Mouse (Mus musculus) left cerebral cortex, postnatal 36 days (tissue): ENCODE measurements around the gene Ikzf5. TPM values are rescaled to one million over a fixed set of nuclear protein-coding genes. Genes with fewer than 3 reads are reported as not detected.
A peak's percentile ranks its signal among the peaks of the same experiment; 100 is the strongest.
"Not testable (repeated sequence)": the region's sequence is repeated elsewhere in the genome, so short reads cannot be mapped to it uniquely, and the experiment has no call there.

Experiments
- DNase-seq, 2 experiments: peaks; one replicate each; pipeline ENCODE4 v3.0.0; 2021 to 2022; ENCODE audit warnings: low spot score in 2 of 2, mixed read lengths in 1 of 2
- intact Hi-C: fragments of 180-260 bp; cut with DNase I; formaldehyde crosslinking; loops from one replicate; pipeline ENCODE4 v1.15.1; 2025
- total RNA-seq, 2 experiments: library from RNA; stranded (reverse); gene quantifications; 2 replicates each; pipeline ENCODE4 v1.2.3; 2021

Ikzf5 gene
- 10 to 100 TPM; 42.5 to 51.8 TPM for total RNA-seq

DNA sequence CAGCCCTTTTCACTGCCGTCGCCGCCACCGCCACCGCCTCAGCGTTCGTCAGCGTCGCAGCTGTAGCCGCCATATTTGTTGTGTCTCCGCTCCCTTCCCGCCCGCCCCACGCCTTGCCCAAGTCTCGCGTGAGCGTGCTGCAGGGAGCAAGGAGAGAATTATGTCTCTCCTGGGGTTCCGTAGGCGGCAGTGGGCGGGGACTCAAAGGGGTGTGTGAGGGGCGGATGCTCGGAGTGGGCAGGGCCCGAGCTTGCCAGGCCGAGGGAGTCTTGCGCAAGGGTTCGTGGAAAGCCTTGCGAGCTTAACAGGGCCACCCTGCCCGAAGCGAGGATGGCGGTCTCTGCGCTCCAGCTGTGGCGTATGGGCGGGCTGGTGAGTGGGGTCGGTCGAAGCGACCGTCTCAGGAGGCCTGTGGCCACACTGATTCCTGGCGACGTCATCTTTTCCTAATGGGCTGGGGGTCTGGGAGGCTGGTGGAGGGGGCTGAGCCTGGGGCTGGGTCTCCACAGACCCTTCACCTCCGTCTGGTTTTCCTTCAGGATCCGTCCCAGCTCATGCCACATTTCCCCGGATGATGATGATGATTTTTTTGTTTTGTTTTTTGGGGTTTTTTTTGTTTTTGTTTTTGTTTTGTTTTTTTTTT, at the start of gene Ikzf5, which contains the start of gene Acadsb:
Gene Ikzf5 (minus strand): TSS at position 106 of the 643 bp plus-strand sequence.
Gene Acadsb (plus strand): TSS at position 186 of the 643 bp plus-strand sequence.
- intact Hi-C loops = loop anchor here (2.0 to 10.0 kb wide), 2 partner anchors 48 to 134 kb away; partner anchors contain the start of genes 2310057M21Rik, Hmx2 and Hmx3
- DNase-seq = peak; percentile 99

DNA sequence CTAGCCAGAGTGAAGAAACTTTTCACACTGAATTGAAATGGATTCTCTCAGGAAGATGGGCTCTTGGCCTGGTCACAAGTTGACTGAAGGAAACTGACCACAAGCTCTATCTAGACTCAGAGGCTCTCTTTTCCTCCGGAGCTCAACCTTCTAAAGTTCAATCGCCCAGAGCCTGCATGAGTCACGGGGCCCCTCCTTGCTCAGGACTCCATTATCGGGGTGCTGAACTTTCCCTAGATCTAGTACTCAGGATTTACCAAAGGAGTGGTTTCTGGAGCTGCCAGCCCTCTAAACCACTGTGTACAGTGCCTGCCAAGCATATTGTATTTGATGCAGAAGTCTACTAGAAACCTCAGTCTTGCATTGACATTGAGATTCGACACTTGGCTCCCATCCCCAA, 46.4 kb upstream of the Ikzf5 start:
- intact Hi-C loops = no loop called here
- no peak for DNase-seq

DNA sequence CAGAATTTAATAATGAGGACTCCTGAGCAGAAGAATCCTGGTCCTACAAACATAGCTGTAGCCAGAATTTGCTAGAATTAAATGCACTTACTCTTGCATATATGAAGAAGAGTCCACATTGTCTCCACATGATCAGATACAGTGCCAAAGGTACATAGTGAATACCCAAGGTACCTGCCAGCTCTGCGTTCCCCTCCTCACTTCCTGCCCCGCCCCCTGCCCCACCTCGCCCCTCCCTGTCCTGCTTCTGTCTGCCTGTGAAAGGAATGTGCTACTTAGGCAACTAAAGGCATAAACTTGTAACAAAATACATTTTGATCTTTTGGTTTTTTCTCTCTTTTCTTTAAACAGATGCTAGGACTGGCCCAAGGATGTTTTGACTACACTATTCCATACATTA, 26.7 kb upstream of the Ikzf5 start:
- intact Hi-C loops = loop anchor here (10.0 kb wide), 1 partner anchor 128 kb away; the partner anchor contains the start of gene Bub3
- no peak for DNase-seq

DNA sequence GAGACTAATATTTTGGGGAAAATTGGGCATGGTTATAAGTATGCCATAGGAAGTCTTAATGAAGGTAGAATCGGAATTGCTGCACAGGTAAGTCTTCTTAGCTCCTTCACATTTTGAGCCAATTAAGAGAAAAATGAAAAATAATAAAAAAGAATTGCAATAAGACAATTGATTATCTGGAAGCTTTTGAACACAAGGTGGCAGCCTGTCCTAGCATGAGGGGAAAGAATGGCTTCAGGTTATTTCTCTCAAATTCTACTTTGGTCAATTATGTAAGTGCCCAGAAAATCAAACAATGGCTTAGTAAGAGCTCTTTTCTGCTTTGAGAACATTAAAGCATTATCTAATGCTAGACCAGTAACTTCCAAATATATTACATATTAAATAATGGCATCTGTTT, 24.0 kb upstream of the Ikzf5 start:
- DNase-seq = no peak
- intact Hi-C loops = loop anchor here (10.0 kb wide), 1 partner anchor 131 kb away; the partner anchor contains the start of gene Bub3

DNA sequence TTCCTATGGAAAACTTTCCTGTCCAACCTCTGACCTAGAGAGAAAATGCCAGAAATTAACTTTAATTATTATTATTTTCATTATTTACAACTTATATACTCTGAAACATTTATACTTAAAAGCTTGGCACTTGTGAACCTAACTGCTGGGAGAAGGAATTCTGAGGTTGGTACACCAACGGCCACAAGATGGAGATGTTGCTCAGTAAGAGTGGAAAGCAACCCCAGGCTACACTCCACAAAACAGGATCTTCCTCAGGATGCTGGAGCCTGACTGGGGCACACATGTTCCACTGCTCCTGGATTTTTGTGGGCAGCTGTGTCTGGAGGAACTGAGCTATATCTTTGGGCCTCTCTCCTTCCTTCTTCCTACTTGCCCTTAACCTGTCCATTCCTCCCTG, 21.9 kb upstream of the Ikzf5 start:
- DNase-seq = peak; percentile 25 to 27
- intact Hi-C loops = loop anchor here (1.0 to 10.0 kb wide), 2 partner anchors 133 to 450 kb away; partner anchors contain the start of gene Bub3

DNA sequence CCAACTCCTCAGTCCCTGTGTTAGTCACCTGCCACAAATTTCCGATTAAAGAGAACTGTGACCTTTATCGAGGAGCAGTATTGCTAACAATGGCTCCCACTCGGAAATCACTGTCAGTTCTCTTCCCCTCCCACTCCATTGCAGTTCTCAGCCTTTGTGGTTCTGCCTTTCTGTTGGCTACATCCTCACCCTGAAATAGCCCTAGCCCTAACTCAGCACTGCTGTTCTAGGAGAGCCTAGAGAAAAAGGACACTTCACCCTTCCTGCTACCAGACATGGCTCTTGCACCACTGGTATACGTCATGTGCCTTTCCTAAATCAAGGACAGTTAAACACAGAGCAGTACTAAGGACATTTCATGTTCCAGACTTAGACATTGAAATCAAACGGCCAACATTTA, 17.0 kb upstream of the Ikzf5 start:
- DNase-seq = no peak
- intact Hi-C loops = loop anchor here (10.0 kb wide), 1 partner anchor 787 kb away; no protein-coding TSS in a partner anchor

DNA sequence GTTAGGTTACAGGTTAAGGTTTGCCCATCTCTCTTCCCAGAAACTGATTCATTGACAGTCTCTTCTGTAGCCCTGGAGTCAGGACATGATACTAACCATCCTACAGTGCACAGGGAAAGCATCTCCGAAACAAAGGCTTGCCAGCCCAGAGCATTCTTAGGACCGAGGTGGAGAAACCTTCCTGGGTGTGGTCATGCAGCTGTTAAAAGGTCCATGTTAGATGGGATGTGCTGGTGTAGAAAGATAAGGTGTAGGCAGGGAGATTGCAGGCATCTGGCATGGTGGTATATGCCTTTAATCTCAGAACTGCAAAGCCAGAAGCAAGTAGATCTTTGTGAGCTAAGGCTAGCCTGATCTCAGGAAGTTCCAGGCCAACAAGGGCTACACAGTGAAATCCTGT, 14.6 kb upstream of the Ikzf5 start:
- no peak for DNase-seq
- intact Hi-C loops = loop anchor here (10.0 kb wide), 1 partner anchor 790 kb away; no protein-coding TSS in a partner anchor

DNA sequence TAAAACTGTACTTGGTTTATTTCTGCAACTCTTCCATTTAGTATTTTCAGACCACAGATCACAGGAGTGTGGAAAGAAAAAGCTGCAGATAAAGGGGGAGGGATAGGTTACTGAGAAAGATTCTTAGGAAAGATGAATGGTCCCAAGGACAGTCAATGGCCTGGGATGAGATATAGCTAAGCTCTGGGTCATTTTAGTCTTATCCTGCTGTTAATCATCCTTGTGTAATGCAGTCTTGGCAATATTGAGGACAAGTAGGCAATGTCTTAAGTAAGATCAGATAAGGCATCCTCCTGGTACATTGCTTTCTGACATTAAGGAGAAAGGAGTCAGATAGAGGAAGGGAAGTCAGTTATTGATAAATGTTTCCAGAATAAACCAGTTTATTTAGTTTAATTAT, 7.3 kb upstream of the Ikzf5 start:
- DNase-seq = no peak
- intact Hi-C loops = loop anchor here (10.0 kb wide), 1 partner anchor 127 kb away; the partner anchor contains the start of genes Hmx2 and Hmx3

DNA sequence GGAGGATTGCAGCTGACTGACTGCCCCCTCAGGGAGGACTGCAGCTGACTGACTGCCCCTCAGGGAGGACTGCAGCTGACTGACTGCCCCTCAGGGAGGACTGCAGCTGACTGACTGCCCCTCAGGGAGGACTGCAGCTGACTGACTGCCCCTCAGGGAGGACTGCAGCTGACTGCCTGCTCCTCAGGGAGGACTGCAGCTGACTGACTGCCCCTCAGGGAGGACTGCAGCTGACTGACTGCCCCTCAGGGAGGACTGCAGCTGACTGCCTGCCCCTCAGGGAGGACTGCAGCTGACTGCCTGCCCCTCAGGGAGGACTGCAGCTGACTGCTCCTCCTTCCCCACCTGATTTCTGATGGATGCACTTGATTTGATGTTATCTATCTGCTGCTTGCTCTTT, 6.4 kb upstream of the Ikzf5 start:
- not testable (repeated sequence) for DNase-seq
- intact Hi-C loops = loop anchor here (10.0 kb wide), 1 partner anchor 128 kb away; the partner anchor contains the start of genes Hmx2 and Hmx3

DNA sequence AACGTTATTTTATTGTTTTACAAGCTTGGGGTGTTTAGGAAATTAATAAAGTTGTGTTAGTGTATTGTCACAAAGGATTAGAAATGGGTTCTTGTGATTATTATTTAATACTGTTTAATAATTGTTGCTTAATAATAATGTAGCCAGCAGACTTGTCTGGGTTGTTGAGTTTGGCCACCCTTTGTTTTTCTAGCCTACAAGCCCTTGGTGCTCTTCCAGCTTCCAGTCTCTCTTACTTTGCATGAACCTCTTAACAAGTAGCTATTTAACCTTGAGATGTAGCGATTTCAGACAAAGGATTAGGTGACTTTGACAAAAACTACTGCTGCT, 1.6 kb upstream of the Ikzf5 start:
- intact Hi-C loops = loop anchor here (2.0 to 10.0 kb wide), 2 partner anchors 49 to 133 kb away; partner anchors contain the start of genes 2310057M21Rik, Hmx2 and Hmx3

DNA sequence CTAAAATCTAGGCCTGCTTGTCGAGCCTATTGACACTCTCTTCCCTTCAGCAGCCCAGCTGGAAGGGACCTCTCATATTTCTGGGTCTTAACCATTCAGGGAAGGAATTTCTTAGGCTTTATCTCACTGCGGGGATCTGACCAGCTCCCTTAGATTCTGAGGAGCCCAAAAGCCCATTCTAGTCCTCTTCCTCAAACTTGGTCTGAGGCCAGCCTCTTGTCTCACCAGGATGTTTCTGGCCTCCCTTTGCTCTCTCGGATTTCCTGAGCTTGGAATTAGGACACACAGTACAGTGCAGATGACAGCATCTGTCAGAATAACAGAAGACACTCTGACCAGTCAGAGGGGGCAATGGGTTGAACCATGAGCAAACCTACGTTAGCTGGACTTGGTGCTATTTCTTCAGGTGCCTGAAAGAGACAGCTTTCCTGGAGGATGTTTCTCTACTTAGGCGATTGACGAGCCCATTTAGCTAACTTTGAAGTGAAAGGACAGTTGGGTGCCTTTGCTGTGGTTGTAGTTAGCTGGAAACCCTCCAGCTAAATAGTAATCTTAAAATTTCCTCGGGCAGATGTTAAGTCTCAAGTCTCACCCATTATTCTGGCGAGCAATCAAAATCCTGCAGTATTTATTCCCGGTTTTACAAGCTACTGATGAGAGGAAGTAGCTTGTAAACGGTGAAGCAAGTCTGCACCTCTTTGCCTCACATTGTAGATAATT, 1.1 kb upstream of the Ikzf5 start:
- intact Hi-C loops = loop anchor here (2.0 to 10.0 kb wide), 2 partner anchors 49 to 133 kb away; partner anchors contain the start of genes 2310057M21Rik, Hmx2 and Hmx3
- DNase-seq = no peak

More for the DNA sequence above, 1.6 kb upstream of the Ikzf5 start:
- DNase-seq = no peak

DNA sequence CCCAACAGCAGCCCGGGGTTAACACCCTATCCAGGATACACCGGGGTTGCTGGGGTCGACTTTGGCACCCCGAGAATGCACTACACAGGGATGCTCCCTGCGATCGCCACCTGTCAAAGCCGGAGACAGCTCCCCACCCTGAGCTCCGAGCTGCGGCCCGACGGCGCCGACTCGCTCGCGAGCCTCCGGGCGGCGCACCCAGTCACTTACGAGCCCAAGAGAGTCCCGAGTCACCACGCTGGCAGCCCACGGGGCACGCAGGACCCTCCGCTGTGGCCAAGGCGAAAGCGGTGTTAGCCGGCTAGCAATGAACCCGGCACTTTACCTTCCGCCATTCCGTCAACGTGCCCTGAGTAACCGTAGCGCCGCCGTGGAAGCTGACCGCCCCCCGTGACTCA, 334 bp downstream of the Ikzf5 start:
- no peak for DNase-seq
- intact Hi-C loops = loop anchor here (2.0 to 10.0 kb wide), 2 partner anchors 47 to 135 kb away; partner anchors contain the start of genes 2310057M21Rik, Hmx2 and Hmx3

DNA sequence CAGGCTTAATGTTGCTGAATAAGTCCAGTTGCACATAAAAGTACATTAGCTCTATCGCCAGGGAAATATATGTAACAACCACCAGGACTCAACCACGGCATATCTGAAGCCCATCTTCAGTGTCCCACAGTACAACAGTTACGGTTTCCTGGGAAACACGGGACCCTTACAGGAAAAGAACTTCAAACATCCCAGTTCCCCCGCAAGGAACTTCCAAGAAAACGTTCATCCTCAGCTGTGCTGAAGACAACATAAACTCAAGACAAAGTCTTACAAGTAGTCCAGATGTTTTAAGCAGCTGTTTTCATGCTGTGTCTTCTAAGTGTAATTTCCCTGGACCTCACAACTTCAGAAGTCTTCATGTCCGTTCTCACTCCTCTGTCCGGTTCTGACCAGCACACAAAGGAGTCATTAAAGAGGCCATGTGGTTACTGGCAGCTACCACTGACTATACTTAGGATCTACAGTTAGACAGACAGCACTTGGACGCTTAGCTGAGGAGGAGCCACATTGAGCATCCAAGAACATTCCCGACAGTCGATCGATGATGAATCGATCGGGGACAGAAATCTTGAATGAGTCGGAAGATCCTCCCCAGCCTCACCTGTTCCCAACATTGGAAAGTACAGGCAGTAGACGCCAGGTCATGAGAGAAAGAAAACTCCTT, 867 bp downstream of the Ikzf5 start:
- intact Hi-C loops = no loop called here
- peak in 1 of 2 experiments; percentile 7 for DNase-seq

DNA sequence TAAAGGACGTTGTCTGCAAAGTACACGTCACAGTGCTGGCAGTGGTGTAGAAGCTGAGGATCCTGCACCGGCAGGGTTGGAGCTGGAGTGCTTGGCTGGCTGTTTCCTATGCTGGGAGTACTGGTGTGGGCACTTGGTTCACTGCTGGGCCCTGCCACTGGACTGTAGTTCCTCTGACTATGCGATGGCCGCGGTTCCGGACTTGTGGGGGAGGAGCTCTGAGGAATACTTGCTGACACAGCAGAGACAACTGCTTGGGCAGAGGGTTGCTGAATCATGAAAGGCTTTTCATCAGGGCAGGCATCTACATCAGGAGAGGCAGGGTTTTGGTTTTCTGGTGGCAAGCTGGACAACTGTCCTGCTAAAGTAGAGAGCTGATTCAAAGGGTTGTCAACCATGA, 18.6 kb downstream of the Ikzf5 start:
- intact Hi-C loops, DNase-seq: not testable (repeated sequence)

DNA sequence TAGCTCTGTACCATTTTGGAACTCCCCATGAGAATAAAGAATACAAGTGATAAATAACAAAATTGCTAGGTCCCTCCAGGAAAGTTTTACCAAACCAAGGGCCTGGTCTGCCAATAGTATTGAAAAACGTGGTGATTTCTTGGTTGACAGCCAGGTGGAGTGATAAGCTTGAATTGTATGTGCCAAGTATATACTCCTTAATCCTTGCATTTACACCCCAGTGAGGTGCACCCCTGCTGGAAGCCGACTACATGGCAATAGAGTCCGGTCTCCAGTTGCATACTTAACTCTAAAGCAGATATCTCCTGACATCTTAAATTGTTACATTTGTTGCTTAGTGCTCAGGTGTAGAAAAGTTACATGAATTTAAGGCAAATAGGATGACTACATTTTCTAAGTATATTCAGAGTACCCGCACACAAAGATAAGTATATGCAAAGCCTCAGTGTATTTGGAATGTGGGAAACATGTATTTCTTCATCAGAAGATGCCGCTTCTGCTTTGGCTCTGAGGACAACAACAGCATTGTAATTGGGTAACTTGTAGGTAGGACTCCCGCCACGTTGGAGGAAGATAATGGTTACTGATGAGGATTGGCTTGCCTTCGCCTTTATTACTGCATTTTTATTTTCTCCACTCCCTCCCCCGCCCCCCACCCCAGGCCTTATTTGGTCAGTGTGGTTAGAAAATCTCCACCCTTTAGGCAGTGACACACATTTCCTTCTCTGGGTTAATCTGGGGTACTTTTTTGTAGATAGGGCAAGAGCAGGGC, 38.3 kb downstream of the Ikzf5 start:
- intact Hi-C loops = no loop called here
- no peak for DNase-seq

DNA sequence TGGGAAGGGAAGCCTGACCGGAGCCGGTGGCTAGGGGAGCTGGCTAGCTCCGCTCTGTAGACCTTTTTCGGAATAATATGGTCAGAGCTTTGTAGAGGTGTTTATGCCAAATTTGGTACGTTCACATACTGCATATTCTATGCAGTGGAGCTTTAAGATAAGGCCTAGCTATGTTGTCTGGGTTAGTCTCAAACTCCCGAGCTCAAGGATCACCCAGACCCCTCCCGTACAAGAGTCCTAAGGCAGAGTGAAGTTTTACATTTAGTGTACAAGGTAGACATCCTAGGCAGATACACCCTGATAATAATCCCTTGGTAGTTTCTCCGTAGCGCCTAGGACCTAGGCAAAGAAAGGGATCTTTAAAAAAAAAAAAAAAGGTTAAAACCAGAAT, 38.9 kb downstream of the Ikzf5 start:
- intact Hi-C loops = no loop called here
- DNase-seq = no peak

DNA sequence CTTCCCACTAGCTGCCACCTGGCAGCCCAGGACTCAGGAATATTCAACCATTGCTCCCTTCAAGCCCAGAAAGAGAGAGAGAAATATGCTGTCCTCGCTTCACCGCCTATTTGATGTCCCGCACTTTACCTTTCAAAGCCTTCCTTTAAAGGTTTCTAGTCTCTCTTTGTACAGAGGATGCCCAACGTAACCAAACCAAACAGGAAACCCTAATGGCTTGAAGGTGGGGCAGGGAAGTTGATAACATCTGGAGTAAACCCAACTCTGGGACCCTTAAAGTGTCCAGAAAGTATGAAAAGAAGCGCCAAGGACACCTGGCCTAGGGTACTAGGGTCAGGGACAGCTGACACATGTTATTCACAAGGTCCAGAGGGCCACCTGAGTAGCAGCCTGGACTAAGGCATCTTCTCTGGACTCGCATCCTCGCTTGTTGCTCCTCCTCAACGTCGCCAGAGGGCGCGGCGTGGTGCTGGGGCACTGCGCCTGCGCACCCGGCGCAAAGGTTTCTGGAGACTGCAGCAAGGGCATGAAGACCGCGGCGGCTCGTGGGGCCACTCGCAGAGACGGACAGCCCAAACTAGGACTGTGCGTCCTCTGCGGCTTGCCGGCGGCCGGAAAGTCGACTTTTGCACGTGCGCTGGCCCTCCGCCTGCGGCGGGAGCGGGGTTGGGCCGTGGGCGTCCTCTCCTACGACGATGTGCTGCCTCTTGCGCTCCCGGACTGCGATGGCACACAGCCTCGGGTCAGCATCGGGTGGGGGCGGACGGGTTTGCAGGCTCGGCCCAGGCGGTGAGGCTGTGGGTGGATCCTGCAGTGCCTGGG, 39.5 kb downstream of the Ikzf5 start, which contains the start of gene Pstk:
Gene Pstk (plus strand): TSS at position 494 of the 822 bp plus-strand sequence.
- intact Hi-C loops = no loop called here
- peak; percentile 91 to 94 for DNase-seq

DNA sequence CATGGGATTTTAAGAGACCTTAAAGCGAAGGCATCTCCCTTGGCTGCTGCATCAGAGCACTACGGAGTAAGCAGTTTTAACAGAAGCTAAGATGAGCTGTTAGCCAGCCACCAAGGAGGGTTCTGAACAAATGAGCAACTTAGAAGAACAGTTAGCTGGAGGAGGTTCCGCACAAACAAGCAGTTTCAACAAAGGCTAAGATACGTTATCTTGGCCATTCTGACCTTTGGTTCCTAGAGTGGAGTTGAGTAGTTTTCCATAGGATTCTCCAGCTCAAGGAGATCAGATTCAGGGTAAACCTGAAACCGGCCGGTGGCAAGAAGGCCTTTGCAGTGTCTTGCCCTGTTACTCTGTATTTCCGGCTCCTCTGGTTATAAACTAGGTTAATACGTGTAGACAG, 46.2 kb downstream of the Ikzf5 start:
- intact Hi-C loops = no loop called here
- no peak for DNase-seq
